Mouse (Mus musculus) liver, embryonic 11.5 days (tissue): ENCODE data around the gene Morn3. TPM values are rescaled to one million over a fixed set of nuclear protein-coding genes. Genes with fewer than 3 reads are reported as not detected.
A peak's percentile ranks its signal among the peaks of the same experiment; 100 is the strongest.

Experiments used
- ATAC-seq: fragments of 200-750 bp; cut with Nextera tagmentation; replicated peaks from 2 replicates; pipeline ENCODE4 v1.8.0; 2017; ENCODE audit warnings: moderate number of reproducible peaks, mild to moderate bottlenecking, moderate TSS enrichment, moderate library complexity; ENCODE audit not compliant: low FRiP score
- DNase-seq: peaks from one replicate; pipeline ENCODE4 v3.0.0-alpha.2; 2017; ENCODE audit warnings: low spot score
- H3K27ac ChIP-seq: fragments of 300-500 bp; sonication (generic); 2 replicates; pipeline ENCODE4 v1.5.1; 2014; ENCODE audit warnings: mild to moderate bottlenecking, low read depth, low read length, control low read depth
- H3K27me3 ChIP-seq: fragments of 300-500 bp; sonication (generic); replicated peaks from 2 replicates; pipeline ENCODE4 v1.6.1; 2014; ENCODE audit warnings: low read length, mixed read lengths; ENCODE audit not compliant: control insufficient read depth, insufficient read depth
- H3K36me3 ChIP-seq: fragments of 300-500 bp; sonication (generic); 2 replicates; pipeline ENCODE4 v1.6.1; 2014; ENCODE audit warnings: mild to moderate bottlenecking, low read length, moderate library complexity, mixed read lengths; ENCODE audit not compliant: control insufficient read depth, insufficient read depth
- H3K4me1 ChIP-seq: fragments of 300-500 bp; sonication (generic); replicated peaks from 2 replicates; pipeline ENCODE4 v1.6.1; 2014; ENCODE audit warnings: low read length, mixed read lengths; ENCODE audit not compliant: control insufficient read depth, insufficient read depth
- H3K4me2 ChIP-seq: fragments of 300-500 bp; sonication (generic); 2 replicates; pipeline ENCODE4 v1.6.1; 2014; ENCODE audit warnings: mild to moderate bottlenecking, control low read depth, moderate library complexity
- H3K4me3 ChIP-seq: fragments of 300-500 bp; sonication (generic); 2 replicates; pipeline ENCODE4 v1.5.1; 2014; ENCODE audit warnings: low read depth, low read length, control low read depth
- H3K9ac ChIP-seq: fragments of 300-500 bp; sonication (generic); 2 replicates; pipeline ENCODE4 v1.6.1; 2014; ENCODE audit warnings: low read depth, low read length, control low read depth
- H3K9me3 ChIP-seq: fragments of 300-500 bp; sonication (generic); 2 replicates; pipeline ENCODE4 v1.6.1; 2016; ENCODE audit warnings: low read length, inconsistent platforms, mixed read lengths; ENCODE audit not compliant: control insufficient read depth
- WGBS: fragments of 180-500 bp; shearing (Covaris S2); extraction: QIAGEN DNeasy Blood & Tissue Kit; methylation state at CpG from one replicate; pipeline ENCODE4 v1.1.7; 2014; 5-methylcytosine and 5-hydroxymethylcytosine counted together
- polyA plus RNA-seq: library from polyadenylated mRNA; unstranded; fragments of >200 nt; fragmentation: Nextera tagmentation; extraction: Ambion mirVana; gene quantifications from 2 replicates; pipeline ENCODE4 v1.2.1, GENCODE M21; 2014

The Morn3 gene
- polyA plus RNA-seq, 1 experiment from 2014 or later = not detected

DNA sequence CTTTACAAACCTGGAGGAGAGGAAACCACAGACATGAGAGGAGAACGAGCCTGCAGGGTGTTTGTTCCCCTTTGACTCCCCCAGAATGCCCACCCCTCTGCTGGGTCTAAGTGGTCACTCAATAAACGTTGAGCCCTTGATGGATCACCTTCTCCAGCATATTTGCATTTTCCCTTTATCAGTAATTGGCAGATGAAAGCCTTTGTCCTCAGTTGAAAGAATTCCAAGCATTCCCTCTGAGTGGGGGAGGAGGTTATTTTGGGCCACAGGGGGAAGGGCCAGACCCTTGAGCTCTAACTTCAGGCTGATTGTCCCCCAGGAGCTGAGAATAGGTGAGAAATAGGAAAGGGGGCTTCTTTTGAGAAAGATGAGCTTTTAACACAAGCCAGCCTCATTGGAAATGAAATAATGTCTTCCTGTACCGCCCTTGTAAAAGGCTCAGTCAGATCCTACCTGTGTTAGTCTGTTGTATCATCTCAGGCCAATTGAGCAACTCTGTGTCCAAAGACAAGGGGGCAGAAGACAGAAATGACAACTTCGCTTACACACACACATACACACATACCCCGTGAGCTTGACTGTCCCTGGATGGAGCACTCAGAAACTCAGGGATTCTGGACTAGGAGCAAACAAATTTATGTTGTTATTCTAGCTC, 55.3 kb downstream of the Morn3 start:
- Histone ChIP-seq H3K4me2 (peak overlapping the region; percentile 7; the same call in 1 of the 2 replicates), H3K27me3 (peaks cover 3% of the 10 kb centered on the region), H3K27ac (no peak overlapping the region), H3K9me3 (no peaks in the 10 kb centered on the region), H3K4me1 (peaks cover 33% of the 10 kb centered on the region), H3K4me3 (no peak overlapping the region), H3K9ac (no peak overlapping the region), H3K36me3 (no peaks in the 10 kb centered on the region)
- no peak for ATAC-seq
- 35% methylated on average over 5 of the region's 5 CpGs for whole genome bisulfite sequencing
- no peak for DNase-seq

DNA sequence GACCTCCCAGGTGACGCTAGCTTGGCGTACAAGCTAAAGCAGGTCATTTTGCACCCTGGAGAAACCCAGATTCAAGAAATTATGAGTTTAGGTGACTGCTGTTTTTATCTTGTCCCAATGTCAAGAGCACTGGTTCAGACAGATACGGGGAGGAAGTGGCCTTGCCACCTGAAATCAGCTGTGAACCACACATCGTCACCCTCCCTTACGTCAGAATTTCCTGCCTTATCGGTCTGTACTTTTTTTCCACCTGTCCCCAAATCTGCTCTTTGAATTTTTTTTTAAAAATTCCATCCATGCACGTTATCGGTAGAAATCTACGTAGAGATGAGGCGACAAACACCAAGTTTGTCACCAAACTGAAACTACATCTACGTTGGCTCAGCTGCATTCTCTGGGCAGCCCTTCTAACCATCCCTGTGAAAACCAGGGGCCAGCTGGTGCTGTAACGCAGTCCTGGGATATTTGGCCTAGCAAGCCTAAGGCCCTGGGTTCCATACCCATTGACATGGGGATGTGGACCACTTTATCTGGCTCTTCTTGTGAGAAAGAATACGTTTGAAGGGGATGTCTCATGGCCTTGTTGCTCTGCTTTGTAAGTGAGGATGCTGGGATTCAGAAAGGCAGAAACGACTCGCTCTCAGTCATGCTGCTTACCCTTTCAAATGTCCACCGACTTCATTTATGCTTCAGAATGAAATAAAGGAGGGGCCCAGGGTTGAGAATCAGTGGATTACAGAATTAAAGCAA, 56.2 kb downstream of the Morn3 start:
- H3K9me3 ChIP-seq = no peaks in the 10 kb centered on the region
- peak overlapping the region; percentile 71; the same call in 1 of the 2 replicates for H3K4me3 ChIP-seq
- H3K4me2 ChIP-seq = peak overlapping the region; percentile 99
- ATAC-seq = no peak
- 20% methylated on average over 16 of the region's 16 CpGs for WGBS
- H3K4me1 ChIP-seq = peaks cover 33% of the 10 kb centered on the region
- H3K9ac ChIP-seq = no peak overlapping the region; the same call in 1 of the 2 replicates
- no peaks in the 10 kb centered on the region for H3K36me3 ChIP-seq
- peaks cover 3% of the 10 kb centered on the region for H3K27me3 ChIP-seq
- DNase-seq = no peak
- H3K27ac ChIP-seq = no peak overlapping the region

DNA sequence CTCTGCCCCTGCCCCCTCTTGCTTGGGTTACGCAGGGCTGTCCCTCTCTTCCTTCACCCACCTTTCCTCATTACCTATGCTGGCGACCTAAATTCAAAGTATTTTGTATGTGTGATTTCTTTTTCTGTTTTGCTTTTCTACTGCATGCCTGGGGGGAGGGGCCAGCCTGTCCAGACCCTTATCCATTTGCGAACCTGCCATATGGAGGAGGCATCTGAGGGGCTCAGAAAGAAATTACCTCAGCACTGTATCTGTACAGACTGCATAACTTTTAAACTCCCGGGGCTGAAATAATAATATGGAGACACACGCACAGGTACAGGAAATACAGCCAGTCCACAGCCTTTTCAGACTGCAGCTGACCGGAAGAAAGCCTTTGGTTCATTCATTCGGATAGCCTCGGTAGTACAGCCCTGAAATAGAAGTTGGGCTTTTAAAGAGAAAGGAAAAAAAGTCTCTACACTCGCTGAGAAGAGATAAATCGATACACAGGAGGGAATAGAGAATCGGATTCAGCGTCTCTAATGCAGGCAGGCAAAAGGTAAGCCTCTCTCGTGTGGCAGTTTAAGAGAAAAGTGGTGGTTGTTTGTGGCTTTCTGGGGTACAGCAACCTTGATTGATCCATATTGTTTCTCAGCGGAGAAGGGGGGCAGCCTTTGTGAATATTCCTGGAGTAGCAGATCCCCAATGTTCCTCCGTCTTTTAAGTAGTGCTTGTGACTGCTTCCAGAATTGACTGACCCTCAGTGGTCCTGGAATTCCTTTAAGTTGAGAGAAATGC, 57.1 kb downstream of the Morn3 start, which contains the start of gene Kdm2b:
Gene Kdm2b, minus strand, starts transcription at position 273 of the 780 bp plus-strand sequence.
- H3K4me3 ChIP-seq = peak within 1 kb of the TSS; percentile 71
- peaks cover 3% of the 10 kb centered on the region for H3K27me3 ChIP-seq
- H3K9me3 ChIP-seq = no peaks in the 10 kb centered on the region
- 4% methylated on average over 15 of the region's 15 CpGs for WGBS
- H3K4me2 ChIP-seq = peak within 1 kb of the TSS; percentile 99
- H3K27ac ChIP-seq = peak within 1 kb of the TSS; percentile 60
- ATAC-seq (peak; percentile 45), DNase-seq (peak; percentile 47)
- peak within 1 kb of the TSS; percentile 76 for H3K9ac ChIP-seq
- no peaks in the 10 kb centered on the region for H3K36me3 ChIP-seq
- H3K4me1 ChIP-seq = peaks cover 31% of the 10 kb centered on the region

DNA sequence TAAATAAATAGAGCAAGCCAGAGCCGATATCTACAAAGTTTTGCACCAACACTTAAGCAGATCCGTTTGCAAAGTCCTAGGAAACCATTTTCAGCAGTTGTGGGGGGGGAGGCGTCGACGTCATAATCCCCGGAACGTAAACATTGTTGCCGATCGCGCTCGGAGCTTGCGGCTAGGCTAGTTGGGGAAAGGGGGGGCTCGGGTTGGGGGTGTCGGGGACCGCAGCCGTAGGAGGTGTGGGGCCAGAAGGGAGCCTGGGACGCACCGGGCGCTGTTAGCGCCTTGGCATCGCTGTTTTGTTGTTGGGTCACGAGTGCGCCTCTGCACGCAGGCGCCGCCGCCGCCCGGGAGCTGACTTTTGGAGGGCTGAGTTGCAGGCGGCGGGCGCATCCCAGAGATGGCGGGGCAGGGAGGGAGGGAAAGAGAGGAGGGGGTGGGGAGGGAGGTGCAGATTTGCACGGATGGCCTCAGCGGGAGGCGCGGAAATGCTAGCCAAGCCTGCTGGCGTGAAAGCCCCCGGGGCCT, 57.8 kb downstream of the Morn3 start:
- peaks cover 3% of the 10 kb centered on the region for H3K27me3 ChIP-seq
- ATAC-seq (peak; percentile 58), DNase-seq (peak; percentile 82)
- peak overlapping the region; percentile 71 for H3K4me3 ChIP-seq
- no peaks in the 10 kb centered on the region for H3K9me3 ChIP-seq
- H3K9ac ChIP-seq = peak overlapping the region; percentile 76
- peaks cover 30% of the 10 kb centered on the region for H3K4me1 ChIP-seq
- H3K27ac ChIP-seq = peak overlapping the region; percentile 60
- H3K4me2 ChIP-seq = peak overlapping the region; percentile 99
- no peaks in the 10 kb centered on the region for H3K36me3 ChIP-seq
- WGBS = under 1% methylated on average over 37 of the region's 39 CpGs

DNA sequence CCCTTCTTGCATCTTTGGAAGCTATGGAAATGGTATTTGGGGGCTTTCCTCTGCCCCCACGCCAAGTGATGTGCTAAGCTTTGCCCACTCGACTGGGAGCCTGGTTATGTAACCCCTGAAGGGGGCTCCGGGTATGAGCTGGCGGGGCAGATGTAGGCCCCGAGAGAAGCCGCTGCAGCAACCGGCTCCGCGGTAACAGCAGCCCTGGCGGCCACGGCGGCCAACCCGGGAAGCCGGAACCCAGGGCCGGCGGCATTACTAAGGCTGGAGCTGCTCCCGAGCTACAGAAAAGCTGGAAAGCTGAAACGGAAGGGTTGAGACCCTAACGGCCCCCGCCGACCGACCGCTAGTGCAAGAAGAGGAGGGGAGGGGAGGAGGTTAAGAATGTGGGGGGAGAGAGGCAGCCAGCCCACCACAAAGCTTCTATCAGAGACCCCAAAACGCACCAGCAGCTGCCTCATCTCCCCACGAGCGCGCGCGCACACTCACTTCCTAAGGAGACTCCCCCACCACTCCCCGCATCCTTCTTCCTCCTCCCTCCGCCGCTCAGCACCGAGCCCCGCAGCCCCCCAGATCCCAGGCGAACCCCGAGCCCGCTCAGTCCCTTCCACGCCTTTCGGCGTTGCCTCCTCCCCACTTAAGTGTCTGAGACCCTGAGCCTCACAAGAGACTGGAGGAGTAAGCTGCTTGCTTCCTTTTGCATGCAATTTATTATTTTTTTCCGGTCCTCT, 58.6 kb downstream of the Morn3 start:
- peak overlapping the region; percentile 76 for H3K9ac ChIP-seq
- DNase-seq (peak; percentile 76), ATAC-seq (no peak; the same call in 1 of the 2 replicates)
- H3K27ac ChIP-seq = peak overlapping the region; percentile 20; the same call in 1 of the 2 replicates
- peak overlapping the region; percentile 99 for H3K4me2 ChIP-seq
- H3K4me1 ChIP-seq = peaks cover 30% of the 10 kb centered on the region
- H3K9me3 ChIP-seq = no peaks in the 10 kb centered on the region
- under 1% methylated on average over 40 of the region's 41 CpGs for WGBS
- no peaks in the 10 kb centered on the region for H3K36me3 ChIP-seq
- H3K4me3 ChIP-seq = peak overlapping the region; percentile 71
- H3K27me3 ChIP-seq = peaks cover 3% of the 10 kb centered on the region

- Histone ChIP-seq H3K27me3 (peaks cover 3% of the 10 kb centered on the region), H3K4me2 (peak overlapping the region; percentile 99), H3K9me3 (no peaks in the 10 kb centered on the region), H3K27ac (no peak overlapping the region), H3K4me1 (peaks cover 30% of the 10 kb centered on the region), H3K9ac (peak overlapping the region; percentile 76), H3K36me3 (no peaks in the 10 kb centered on the region), H3K4me3 (peak overlapping the region; percentile 71)
- WGBS = 5% methylated on average over 39 of the region's 39 CpGs
- peak; percentile 50 for DNase-seq
- no peak for ATAC-seq
These were observed 59.4 kb downstream of the Morn3 start for GRCm38 (mm10) chr5:122987211-122988020.

- no peak overlapping the region for H3K4me3 ChIP-seq
- peak overlapping the region; percentile 12; the same call in 1 of the 2 replicates for H3K4me2 ChIP-seq
- H3K9ac ChIP-seq = no peak overlapping the region
- WGBS = 59% methylated on average over 8 of the region's 8 CpGs
- no peaks in the 10 kb centered on the region for H3K36me3 ChIP-seq
- H3K4me1 ChIP-seq = peaks cover 25% of the 10 kb centered on the region
- peaks cover 3% of the 10 kb centered on the region for H3K27me3 ChIP-seq
- ATAC-seq = no peak
- H3K9me3 ChIP-seq = no peaks in the 10 kb centered on the region
- DNase-seq = no peak
- H3K27ac ChIP-seq = no peak overlapping the region
These were observed 60.7 kb downstream of the Morn3 start for GRCm38 (mm10) chr5:122986091-122986493.
